Mouse (Mus musculus): ENCODE results near the gene Crocc. TPM values are rescaled to one million over a fixed set of nuclear protein-coding genes. Genes with fewer than 3 reads are reported as not detected.

Crocc gene
- polyA plus RNA-seq, 1 experiment from 2014 or later: 5.4 TPM

- no peak overlapping the region for H3K9ac ChIP-seq
- DNase-seq (ENCODE audit: low spot score): no peak
- peaks cover 98% of the 10 kb centered on the region for H3K36me3 ChIP-seq (replicated peaks; ENCODE audit: control insufficient read depth, insufficient read depth)
- no peaks in the 10 kb centered on the region for H3K9me3 ChIP-seq (ENCODE audit: control insufficient read depth, low read length)
- no peaks in the 10 kb centered on the region for H3K4me1 ChIP-seq (replicated peaks; ENCODE audit: control insufficient read depth, insufficient read depth, low read length)
- no peaks in the 10 kb centered on the region for H3K27me3 ChIP-seq (ENCODE audit: control insufficient read depth, insufficient read depth, low read length)
- ATAC-seq (ENCODE audit: low FRiP score): no peak
- no peak overlapping the region for H3K27ac ChIP-seq
- WGBS: 97% methylated on average over 7 of the region's 7 CpGs
- H3K4me3 ChIP-seq (replicated peaks; ENCODE audit: low read length): no peak overlapping the region
- no peak overlapping the region for H3K4me2 ChIP-seq (replicated peaks)
Measured at GRCm38 (mm10) chr4:140975356-140975755, 85.0 kb downstream of the Crocc start.

DNA sequence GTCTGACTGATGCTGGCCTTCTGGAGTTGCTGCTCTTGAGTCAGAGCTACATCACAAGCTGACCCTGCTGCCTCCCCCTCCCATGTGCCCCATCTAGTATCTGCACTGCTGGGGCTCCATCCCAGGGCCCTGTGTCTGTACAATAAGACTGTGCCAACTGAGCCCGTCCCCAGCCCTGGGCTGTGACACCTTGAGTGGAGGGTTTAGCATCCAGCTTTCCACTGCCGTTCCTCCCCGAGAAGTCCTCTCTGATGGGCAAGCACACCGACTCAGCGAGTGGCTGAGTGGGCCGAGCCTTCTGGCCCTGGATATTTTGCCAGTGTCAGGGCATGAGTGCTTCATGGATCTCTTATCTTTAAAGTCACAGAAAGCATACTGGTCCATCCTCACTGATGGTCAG, 85.9 kb downstream of the Crocc start:
- 97% methylated on average over 6 of the region's 6 CpGs for WGBS
- Histone ChIP-seq H3K4me1 (replicated peaks; ENCODE audit: control insufficient read depth, insufficient read depth, low read length) (no peaks in the 10 kb centered on the region), H3K9me3 (ENCODE audit: control insufficient read depth, low read length) (no peaks in the 10 kb centered on the region), H3K9ac (no peak overlapping the region), H3K4me2 (replicated peaks) (no peak overlapping the region), H3K36me3 (replicated peaks; ENCODE audit: control insufficient read depth, insufficient read depth) (peaks cover 99% of the 10 kb centered on the region), H3K4me3 (replicated peaks; ENCODE audit: low read length) (no peak overlapping the region), H3K27ac (no peak overlapping the region), H3K27me3 (ENCODE audit: control insufficient read depth, insufficient read depth, low read length) (no peaks in the 10 kb centered on the region)
- ATAC-seq (ENCODE audit: low FRiP score) (no peak), DNase-seq (ENCODE audit: low spot score) (no peak)

- Histone ChIP-seq H3K36me3 (replicated peaks; ENCODE audit: control insufficient read depth, insufficient read depth) (peaks cover 99% of the 10 kb centered on the region), H3K9ac (no peak overlapping the region), H3K4me3 (replicated peaks; ENCODE audit: low read length) (no peak overlapping the region), H3K27me3 (ENCODE audit: control insufficient read depth, insufficient read depth, low read length) (no peaks in the 10 kb centered on the region), H3K27ac (no peak overlapping the region), H3K4me1 (replicated peaks; ENCODE audit: control insufficient read depth, insufficient read depth, low read length) (no peaks in the 10 kb centered on the region), H3K4me2 (replicated peaks) (no peak overlapping the region), H3K9me3 (ENCODE audit: control insufficient read depth, low read length) (no peaks in the 10 kb centered on the region)
- ATAC-seq (ENCODE audit: low FRiP score): no peak
- WGBS: 89% methylated on average over 13 of the region's 13 CpGs
- DNase-seq (ENCODE audit: low spot score): no peak
Measured at GRCm38 (mm10) chr4:140971691-140972090, 88.7 kb downstream of the Crocc start.

DNA sequence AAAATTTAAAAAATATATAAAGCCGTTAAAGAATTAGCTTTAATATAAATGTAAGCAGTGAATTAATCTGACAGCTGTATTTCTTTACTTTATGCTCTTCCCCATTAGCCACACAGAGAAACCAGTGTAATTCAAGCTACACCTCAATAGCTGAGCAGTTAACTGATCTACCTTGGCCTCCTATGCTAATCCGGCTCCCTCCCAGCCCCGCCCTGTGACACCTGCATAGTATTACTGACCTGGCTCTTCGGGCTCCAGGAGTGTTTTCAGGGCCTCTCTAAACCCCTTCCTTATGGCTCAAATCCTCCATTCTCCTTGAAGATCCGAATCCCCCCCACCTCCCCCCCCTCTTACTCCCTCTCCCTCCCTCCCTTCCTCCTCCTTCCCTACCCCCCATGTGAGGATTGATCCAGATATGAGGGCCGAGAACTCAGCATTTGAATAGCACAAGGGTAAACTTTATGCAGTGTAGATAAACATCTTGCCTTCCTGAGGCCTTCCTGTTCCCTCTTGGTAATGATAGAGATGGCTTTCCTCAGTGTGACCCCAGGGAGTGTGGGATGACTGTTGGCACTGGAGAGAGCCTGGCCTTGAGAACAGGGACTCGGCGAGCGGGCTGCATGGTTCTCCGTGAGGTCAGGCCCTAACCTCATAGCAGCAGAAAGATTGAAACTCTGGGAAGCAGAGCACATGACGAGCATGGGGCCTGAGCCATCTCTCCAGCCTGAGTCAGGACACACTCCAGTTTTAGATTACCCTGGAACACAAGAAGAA, 92.8 kb downstream of the Crocc start:
- Histone ChIP-seq H3K27ac (no peak overlapping the region), H3K4me2 (replicated peaks) (no peak overlapping the region), H3K9me3 (ENCODE audit: control insufficient read depth, low read length) (no peaks in the 10 kb centered on the region), H3K36me3 (replicated peaks; ENCODE audit: control insufficient read depth, insufficient read depth) (peaks cover 64% of the 10 kb centered on the region), H3K27me3 (ENCODE audit: control insufficient read depth, insufficient read depth, low read length) (no peaks in the 10 kb centered on the region), H3K4me3 (replicated peaks; ENCODE audit: low read length) (no peak overlapping the region), H3K9ac (no peak overlapping the region), H3K4me1 (replicated peaks; ENCODE audit: control insufficient read depth, insufficient read depth, low read length) (peaks cover 5% of the 10 kb centered on the region)
- no peak for DNase-seq (ENCODE audit: low spot score)
- 89% methylated on average over 11 of the region's 11 CpGs for WGBS
- no peak for ATAC-seq (ENCODE audit: low FRiP score)

Other genes starting within 250 kb of the Crocc start
- not detected in 2 replicates for gene Padi3, start 249.9 kb downstream of the Crocc start, polyA plus RNA-seq (2014; fragmentation: Nextera tagmentation; extraction: Ambion mirVana)
- gene Padi1, start 214.8 kb downstream of the Crocc start, polyA plus RNA-seq (2014; fragmentation: Nextera tagmentation; extraction: Ambion mirVana): not detected in 2 replicates
- 0.74 and 1.5 TPM in 2 replicates for gene Padi2, start 154.2 kb downstream of the Crocc start, polyA plus RNA-seq (2014; fragmentation: Nextera tagmentation; extraction: Ambion mirVana)
- 482 and 502 TPM in 2 replicates for gene Sdhb, start 99.3 kb downstream of the Crocc start, polyA plus RNA-seq (2014; fragmentation: Nextera tagmentation; extraction: Ambion mirVana)
- gene Atp13a2, start 73.7 kb downstream of the Crocc start, polyA plus RNA-seq (2014; fragmentation: Nextera tagmentation; extraction: Ambion mirVana): 176 and 178 TPM in 2 replicates
- gene Mfap2, start 50.1 kb downstream of the Crocc start, polyA plus RNA-seq (2014; fragmentation: Nextera tagmentation; extraction: Ambion mirVana): 164 and 190 TPM in 2 replicates
- 44.2 and 46.9 TPM in 2 replicates for gene Necap2, start 17.8 kb upstream of the Crocc start, polyA plus RNA-seq (2014; fragmentation: Nextera tagmentation; extraction: Ambion mirVana)
- 0.46 and 0.96 TPM in 2 replicates for gene Spata21, start 27.8 kb upstream of the Crocc start, polyA plus RNA-seq (2014; fragmentation: Nextera tagmentation; extraction: Ambion mirVana)
- 17.8 and 23.7 TPM in 2 replicates for gene Szrd1, start 79.2 kb upstream of the Crocc start, polyA plus RNA-seq (2014; fragmentation: Nextera tagmentation; extraction: Ambion mirVana)
- 26.2 and 27.6 TPM in 2 replicates for gene Fbxo42, start 87.4 kb upstream of the Crocc start, polyA plus RNA-seq (2014; fragmentation: Nextera tagmentation; extraction: Ambion mirVana)
- gene Rsg1, start 153.4 kb upstream of the Crocc start, polyA plus RNA-seq (2014; fragmentation: Nextera tagmentation; extraction: Ambion mirVana): 6.0 and 7.6 TPM in 2 replicates
- gene Arhgef19, start 178.9 kb upstream of the Crocc start, polyA plus RNA-seq (2014; fragmentation: Nextera tagmentation; extraction: Ambion mirVana): 0.78 and 1.1 TPM in 2 replicates
- gene Epha2, start 240.7 kb upstream of the Crocc start, polyA plus RNA-seq (2014; fragmentation: Nextera tagmentation; extraction: Ambion mirVana): 0.64 and 0.95 TPM in 2 replicates